Mouse (Mus musculus) gonadal fat pad, adult 2 months (tissue): ENCODE results near the gene Gm20388. TPM values are rescaled to one million over a fixed set of nuclear protein-coding genes. Genes with fewer than 3 reads are reported as not detected.

Source experiments
- DNase-seq: peaks from one replicate; pipeline ENCODE4 v3.0.0-alpha.2; 2012; ENCODE audit warnings: low read depth
- polyA plus RNA-seq: library from polyadenylated mRNA; depleted of rRNA; stranded (reverse); fragments of >200 nt; gene quantifications from 2 replicates; pipeline ENCODE4 v1.2.3, GENCODE M21; 2012

Gene Gm20388
- polyA plus RNA-seq, 1 experiment = 119 TPM

DNA sequence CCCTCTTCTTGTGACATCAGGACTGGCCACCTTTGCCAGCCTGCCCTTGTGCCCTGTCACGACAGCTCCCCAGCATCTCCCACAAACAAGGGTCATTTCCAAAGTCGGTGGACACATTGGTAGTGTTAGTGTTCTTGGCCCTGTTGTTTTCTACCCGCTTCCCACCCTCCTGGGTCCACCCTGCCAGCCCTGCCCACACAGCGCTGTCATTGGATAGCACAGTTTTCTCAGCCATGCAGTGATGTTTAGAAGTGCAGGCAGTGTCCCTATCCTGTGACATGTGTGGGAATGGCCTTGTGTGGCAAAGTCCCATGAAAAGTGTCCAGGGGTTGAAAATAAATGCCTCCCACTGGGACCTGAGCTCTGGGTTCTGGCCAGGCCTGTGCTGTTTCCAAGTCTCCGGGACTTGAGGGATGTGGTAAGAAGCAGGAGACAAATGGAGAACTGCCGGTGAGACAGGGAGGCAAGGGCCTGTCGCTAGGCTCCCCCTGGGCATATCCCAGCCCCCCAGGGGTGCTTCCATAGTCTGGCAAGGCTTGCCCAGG, 1855.0 kb downstream of the Gm20388 start:
- no peak for DNase-seq

DNA sequence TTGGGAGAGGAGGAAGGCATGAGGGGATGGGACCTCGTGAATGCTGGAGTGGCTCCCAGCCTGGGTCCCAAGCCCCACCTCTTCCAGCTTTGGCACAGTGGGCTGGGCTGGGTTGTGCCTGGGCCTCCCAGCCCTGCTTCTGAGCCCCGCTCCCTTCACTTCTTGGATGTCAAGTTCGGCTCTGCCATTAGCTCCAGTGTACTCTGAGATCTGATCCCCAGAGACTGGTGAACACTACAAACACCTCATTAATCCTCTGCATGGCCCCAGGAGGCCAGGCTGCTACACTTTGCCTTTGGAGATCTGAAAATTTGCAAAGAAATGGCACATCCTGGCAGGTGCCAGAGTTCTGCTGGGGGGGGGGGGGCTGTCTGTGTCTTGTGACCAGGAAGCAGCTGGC, 1858.5 kb downstream of the Gm20388 start:
- DNase-seq = no peak

DNA sequence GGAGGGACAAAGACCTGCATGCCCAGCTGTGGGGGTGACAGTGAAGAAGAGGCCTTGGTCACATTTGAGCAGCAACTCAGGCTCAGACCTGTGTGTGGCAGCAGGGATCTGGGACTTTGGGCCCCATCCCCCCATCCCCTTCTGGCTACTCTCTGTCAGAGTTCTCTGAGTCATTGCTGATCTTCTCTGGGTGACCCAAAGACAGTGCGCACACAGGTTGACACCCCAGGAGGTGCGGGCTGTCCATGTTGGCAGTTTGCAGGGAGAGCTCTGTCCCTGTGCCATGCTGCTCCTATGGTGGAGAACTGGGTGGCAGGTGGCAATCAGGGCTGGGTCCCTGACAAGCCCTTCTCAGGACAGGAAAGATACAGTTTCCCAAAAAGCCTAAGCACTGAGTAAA, 1859.0 kb downstream of the Gm20388 start:
- no peak for DNase-seq

DNA sequence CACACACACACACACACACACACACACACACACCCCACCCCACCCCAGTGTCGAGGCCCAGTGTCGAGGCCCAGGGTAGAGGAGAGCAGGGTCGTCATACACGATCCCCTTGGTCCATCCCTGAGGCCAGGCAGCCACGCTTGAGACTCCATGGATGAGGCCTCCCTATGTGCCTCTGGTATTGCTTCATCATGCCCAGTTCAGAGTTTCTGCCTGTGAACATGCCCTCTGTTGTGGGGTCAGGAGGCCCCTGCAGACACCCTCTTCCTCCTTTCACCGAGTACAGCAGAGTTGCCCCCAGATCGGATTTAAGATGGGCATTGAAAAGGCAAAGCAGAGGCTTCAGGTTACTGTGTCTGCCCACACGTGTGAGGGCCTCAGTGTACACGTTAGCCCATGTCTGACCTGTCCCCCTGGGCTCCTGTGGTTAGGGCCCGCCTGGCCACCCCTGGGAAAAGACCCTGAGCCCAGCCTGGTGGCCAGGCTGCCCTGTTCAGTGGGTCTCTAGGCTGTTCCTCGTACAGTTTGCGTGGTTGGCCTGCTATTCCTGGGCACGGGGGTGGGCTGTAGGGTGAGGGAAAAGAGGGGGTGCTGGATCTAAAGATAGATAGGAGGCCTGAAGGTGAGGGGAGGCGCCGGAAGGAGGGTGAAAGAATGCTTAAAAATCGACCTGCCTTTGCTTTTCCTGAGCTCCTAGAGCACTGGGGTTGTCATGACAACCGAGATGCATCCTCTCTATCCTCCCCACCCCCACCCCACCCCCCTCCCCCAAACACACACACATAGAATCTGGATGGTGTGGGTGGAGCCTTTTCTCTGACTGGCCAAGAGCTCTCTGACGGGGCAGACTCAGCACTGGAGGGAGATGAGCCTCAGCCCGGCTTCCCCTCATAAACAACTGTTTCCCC, 1860.5 kb downstream of the Gm20388 start:
- DNase-seq = no peak

DNA sequence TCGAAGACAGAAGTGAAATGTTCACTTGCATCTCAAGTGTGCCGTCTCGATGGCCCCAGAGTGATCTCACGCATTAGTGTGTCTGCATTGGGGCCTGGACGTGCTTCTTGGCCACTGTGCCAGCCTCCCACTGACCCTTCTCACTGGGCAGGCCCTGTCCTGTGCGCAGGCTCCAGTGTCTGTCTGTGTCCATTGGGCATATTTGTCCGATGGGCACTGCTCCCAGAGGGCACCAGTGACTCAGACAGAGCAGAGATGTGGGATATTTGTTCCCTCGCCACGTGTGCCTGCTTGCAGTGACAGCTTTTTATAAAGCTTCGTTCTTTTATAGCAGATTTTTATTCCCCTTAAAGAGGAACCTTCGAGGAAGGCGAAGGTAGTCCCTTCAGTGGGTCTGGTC, 1863.2 kb downstream of the Gm20388 start:
- no peak for DNase-seq

DNA sequence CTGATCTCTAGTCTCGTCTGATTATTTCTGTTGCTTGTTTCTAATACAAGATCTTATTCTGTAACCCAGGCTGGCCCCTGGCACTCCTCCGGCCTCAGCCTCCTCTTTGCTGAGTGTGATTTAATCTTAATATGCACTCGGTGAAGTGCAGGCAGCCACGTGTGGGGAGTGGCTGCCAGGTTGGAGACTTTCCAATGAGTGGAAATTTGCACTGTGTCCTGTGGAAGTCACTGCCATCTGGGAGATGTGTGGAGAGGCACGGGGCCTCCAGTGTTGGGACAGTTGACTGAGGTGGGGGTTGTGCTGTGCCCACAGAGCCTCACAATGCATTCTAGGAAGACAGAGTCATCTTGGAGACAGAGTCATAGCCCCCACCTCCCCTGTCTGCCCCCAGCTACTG, 1871.9 kb downstream of the Gm20388 start:
- DNase-seq = no peak

DNA sequence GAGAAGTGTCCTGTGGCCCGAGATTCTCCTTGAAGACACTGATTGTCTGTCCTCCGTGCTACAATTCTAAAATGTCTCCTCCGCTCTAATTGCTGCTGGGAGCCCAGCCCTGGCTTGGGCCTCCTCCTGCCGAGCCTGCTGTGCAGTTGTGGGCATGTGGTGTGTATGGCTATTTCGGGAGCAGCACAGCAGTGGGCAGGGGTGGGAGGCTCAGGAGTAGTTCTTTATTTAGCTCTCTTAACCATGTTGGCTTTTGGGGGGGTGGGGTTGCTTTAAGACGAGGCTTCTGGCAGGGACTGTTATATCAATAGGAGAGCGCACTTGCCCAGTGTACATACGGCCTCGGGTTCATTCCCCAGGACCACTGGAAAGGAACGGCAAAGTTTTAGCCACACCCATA, 1875.9 kb downstream of the Gm20388 start:
- no peak for DNase-seq

DNA sequence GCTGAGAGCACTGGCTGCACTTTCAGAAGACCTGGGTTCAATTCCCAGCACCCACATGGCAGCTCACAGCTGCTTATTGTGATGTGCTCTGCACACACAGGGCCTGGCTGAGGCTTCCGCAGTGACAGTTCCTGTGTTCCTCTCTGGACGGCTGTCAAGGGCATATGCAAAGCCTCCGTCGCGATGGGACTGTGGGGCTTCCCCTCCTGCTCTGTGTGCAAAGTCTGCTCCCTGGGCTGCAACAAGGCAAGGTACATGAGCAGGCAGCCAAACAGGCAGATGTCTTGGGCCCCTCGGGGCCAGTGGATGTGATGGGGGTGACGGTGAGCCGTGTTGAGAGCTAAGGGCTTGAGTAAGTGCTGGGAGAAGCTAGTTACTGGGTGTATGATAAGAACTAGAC, 1878.1 kb downstream of the Gm20388 start:
- DNase-seq = no peak

DNA sequence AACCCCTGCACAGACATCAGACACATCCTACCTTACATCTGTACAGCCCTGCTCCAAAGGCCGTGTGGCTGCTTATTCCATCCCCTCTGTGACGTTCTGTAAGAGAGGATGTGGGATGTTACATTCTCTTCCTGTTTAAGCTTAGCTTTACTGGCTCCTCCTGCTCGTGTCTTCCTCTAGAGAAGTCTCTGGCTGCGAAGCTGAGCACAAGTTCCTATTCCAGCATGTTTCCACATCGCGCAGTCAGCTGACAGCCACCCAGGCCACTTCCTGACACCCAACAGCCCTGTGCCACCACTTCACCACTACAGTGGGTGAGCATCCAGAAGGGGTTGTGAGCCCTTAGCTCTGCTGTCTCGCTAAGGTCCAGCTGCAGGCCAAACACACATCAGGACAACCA, 1881.5 kb downstream of the Gm20388 start:
- DNase-seq = no peak

DNA sequence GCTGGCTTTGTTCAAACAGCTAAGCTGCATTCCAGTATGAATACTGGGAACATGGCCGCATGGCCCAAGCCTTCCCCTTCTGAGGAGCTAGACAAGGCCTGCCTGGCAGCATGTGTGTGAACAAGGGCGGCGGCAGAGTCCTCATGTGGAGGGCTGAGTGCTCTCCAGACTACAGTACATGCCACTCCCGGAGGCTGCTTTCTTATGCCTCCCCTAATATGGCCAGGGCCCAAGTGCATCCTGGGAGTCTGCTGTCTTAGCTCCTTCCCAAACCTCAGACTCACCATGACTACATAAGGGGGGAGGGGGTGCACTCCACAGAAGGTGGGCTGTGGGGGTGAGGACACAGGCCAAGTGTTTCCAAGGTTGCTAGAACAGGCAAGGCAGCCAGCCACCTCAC, 1882.0 kb downstream of the Gm20388 start:
- DNase-seq = no peak

DNA sequence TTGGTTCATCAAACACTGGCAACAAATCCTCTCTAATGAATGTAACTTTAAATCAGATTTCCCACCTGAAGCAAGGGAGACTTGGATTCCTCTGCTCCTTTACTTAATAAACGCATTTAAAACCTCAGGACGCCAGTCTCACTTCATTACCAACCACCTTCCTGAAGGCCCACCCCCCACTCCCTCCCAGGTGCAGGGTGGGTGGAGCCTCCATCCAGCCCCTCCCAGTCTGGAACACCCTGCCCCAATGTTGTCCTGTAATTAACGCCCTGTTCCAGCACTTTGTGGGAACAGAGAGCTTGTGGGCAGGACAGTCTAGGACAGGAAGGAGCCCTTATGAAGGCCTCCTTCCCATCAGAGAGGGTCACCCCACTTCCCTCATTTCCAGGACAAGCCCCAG, 1883.5 kb downstream of the Gm20388 start:
- no peak for DNase-seq

DNA sequence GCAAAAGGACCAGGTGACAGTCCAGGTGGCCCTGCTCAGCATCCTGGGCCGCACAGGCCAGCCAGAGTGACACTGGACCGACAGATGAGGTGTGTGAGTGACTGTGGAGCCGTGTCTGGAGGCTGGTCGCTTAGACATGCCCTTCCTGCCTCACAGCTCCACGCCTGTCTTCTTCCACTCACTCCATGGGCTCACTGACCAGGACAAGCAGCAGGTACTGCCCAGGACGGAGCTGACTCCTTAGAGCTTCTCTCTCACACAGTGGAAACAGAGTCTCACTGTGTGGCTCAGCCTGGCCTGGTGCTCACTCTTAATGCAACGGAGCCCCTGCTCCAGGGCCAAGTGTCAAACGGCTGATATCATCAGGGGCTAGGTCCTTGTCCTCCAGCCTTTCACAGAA, 1884.8 kb downstream of the Gm20388 start:
- no peak for DNase-seq

DNA sequence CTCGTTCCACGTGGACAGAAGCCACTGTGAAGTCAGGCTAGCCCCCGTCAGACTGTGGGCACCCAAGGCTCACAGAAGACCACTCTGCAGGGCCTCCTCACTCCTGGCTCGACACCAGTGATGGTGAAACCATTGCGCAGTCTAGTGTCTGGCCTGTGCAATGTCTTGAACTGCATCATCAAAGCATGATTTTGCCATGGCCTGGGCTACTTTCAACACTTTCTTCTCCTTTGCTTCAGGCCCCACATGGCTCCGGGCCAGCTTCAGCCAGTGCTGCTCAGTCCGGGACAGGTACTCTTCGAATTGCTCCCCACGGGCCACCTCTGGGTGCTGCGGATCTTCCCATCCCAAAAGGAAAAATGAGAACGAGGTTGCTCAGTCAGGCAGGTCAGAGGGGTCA, 1885.8 kb downstream of the Gm20388 start:
- DNase-seq = no peak

DNA sequence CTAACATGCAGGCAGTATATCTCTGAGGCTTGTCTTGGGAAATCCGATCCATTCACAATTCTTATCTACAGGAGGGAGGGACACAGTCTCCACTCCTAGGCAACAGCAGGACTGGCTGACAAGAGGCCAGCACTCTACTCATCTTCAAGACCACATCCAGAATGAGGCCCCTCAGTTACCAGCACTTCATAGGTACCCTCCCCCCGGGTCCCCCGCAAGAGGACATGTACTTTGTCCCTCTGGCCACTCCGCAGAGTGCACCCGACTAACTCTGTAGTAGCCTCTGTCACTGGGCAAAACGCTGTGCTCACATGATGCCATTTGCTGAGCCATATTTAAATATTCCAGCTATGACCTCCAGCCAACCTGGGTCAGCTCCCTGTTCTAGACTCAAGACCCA, 1887.8 kb downstream of the Gm20388 start:
- DNase-seq = no peak

DNA sequence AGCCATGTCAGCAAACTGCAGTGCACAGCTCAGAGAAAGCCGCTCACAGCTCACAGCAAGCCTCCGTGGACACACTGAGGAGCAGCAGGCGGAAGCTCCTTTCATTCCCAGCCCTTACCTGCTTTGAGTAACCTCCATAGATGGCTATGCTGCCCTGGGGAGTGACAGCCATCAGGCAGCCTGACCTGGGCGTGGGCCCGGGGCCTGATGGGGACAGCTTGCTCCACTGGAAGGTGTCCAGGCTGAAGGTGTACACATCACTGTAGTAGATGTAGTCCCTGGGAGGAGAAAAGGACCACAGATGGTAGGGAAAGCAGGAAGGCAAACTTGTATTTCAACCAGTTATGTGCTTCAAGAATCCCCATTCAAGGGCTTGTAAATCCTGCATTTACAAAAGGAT, 1894.2 kb downstream of the Gm20388 start:
- no peak for DNase-seq

DNA sequence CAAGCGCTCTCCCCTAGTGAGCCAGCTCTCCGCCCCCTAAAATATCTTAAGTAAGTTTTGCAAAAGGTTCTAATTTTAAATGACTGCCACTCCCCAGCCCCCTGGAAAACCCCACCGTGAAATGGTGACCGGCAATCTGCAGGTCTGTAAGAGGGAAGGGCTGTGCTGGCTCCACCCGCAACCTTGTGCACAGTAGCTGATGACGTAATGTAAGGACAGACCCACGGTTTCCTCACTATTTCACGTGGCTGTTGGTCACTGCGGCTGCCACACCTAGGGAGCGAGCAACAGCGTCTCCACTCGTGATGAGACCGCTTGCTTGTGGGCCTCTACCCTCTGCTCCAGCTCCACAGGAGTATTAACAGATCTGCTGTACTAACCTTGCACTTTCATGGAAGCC, 1895.5 kb downstream of the Gm20388 start:
- DNase-seq = no peak

DNA sequence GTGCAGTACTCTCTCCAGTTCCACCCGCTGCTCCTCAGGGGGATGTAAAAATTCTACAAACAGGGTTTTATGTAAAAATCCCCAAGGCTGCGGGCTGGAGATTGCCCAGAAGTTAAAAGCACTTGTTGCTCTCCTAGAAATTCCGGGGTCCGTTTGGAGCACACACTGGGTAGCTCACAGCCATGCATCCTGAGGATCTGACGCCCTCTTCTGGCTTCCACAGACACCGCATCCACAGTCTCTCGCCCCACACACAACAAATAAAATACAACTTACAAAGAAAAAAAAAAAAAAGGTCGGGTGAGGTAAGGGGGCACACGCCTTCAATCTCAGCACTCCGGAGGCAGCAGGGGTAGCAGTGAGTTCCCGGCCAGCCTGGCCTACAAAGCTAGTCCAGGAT, 1897.4 kb downstream of the Gm20388 start:
- no peak for DNase-seq

DNA sequence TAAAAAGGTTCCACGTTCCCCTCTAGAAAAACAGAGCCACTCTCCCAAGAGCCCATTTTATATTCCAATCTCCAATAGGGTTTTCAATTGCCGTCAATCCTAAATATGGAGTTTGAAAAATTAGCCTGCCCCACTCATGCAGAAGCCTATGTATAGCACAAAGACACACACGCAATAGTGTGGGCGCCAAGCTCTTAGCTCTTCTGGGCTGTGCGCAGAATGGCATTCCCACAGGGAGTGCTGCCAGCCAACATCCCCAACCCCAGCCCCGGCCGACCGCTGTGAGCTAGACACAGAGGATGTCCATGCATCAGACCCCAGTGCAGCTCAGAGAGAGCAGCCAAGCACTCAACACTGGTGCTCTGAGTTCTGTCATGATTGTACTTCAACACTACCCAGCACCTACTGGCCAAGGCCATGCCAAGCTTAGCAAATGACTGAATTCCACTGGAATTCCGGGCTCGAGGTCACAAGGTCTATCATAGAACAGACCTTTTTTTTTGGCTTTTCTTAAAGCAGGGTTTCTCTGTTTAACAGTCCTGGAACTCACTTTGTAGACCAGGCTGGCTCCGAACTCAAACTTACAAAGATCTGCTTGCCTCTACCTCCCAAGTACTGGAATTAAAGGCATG, 1899.0 kb downstream of the Gm20388 start:
- DNase-seq = no peak

DNA sequence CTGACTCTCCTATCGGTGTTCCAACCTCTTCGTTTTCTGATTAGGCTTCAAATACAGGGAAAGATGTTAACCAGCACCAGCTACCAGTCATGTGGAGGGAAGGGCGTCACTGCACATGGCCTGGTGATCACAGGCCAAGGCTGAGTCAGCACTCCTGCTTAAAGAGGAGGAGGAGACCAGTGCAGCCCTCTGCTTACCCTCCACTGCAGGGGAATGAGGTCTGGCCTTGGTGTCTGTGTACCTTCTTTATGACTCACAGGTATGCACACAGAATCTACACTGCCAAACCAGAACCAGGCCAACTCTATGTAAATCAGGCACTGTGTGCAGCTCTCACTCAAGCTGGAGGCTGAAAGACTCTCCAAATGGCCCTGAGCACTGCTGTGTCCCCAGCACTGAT, 1900.9 kb downstream of the Gm20388 start:
- no peak for DNase-seq

DNA sequence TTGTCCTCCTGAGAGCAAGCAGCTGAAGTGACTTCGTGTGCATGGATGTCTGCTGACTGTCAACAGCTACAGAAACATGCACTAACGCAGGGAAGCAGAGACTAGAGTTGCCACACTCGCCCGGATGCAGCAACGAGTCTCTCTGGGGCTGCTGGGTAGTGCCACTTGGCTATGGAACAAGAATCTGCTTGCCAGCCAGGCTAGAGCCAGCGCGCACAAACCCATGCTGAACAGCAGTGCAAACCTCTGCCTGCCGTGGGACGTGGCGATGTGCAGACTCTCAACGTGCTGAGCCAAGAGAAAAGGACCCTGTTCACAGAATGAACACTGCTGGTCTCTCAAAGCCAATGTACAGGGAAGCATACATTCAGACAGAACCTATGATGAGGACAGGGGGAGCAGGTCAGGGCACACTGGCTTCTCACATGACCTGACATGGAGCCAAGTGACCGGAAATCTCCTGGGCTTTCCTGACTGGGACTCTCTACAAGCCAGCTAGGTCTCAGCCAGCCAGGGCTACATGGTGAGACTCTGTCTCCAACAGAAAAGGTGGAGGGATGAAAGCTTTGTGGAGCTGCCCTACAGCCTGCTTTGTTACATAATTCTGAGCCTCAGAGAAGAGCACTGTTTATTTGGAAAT, 1901.4 kb downstream of the Gm20388 start:
- no peak for DNase-seq

DNA sequence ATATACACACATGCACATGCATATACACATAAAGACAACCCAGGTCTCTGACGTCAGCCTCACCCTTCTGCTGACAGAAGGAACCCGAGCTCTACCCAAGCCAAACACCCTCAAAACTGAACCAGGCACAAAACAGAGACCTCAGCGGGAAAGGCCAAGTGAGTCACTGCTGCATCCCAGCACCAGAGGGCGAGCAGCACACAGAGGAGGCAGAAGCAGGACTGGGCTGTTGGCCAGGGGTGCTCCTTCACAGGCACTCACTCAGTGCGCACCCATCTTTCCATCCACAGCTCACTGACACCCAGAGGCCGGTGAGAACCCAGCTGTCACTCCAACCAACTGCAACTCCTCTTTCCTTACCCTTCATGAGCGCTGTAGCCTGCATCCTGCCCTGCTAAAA, 1907.6 kb downstream of the Gm20388 start:
- DNase-seq = no peak

DNA sequence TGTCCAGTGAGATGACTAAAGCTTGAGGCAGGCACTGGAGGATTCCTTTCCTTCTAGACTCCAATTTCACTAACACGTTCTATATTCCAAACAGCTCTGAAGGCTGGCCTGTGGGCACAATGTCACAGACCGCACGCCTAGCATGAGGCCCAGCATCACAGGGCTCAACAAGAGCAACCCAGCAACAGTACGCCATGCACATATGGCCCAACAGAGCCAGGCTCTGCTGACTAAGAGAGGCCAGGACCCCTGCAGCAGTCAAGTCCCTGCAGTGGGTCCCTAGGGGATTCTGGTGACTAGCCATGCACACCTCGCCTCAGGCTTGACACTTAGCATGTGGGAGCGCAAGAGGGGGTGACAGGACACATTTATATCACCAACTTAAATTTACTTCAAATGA, 1910.2 kb downstream of the Gm20388 start:
- no peak for DNase-seq

DNA sequence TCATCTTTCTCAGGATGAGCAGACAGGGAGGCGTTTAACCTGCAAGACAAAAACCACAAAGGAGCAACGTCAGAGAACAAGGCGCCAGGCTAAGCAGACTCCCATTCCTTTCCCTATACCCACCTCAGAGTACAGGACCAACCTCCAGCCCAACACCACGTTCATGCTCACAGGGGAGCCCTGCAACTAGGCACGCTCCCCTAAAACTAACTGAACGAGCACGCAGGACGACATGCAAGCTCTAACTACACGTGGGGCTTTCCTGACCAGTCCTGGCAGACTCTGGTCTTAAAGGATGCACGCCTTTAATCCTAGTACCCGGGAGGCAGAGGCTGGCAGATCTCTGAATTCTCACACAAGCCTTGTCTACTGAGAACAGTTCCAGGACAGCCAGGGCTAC, 1910.7 kb downstream of the Gm20388 start:
- no peak for DNase-seq
